Mouse (Mus musculus): Measurements from ENCODE around the gene Cpt1c. TPM values are rescaled to one million over a fixed set of nuclear protein-coding genes. Genes with fewer than 3 reads are reported as not detected.

Gene Cpt1c
- polyA plus RNA-seq, 1 experiment from 2014 or later: 40.2 TPM

- no peak; the same call in 1 of the 2 replicates for ATAC-seq
- peak overlapping the region; percentile 67 for H3K27ac ChIP-seq
- 5% methylated on average over 15 of the region's 15 CpGs for WGBS
- peak overlapping the region; percentile 88 for H3K9ac ChIP-seq
- peak overlapping the region; percentile 87 for H3K4me2 ChIP-seq
- H3K36me3 ChIP-seq (ENCODE audit: poor library complexity, severe bottlenecking): peaks cover 52% of the 10 kb centered on the region
- peak overlapping the region; percentile 61 for H3K4me3 ChIP-seq
- H3K9me3 ChIP-seq (replicated peaks): no peaks in the 10 kb centered on the region
- no peaks in the 10 kb centered on the region for H3K27me3 ChIP-seq
- peaks cover 33% of the 10 kb centered on the region for H3K4me1 ChIP-seq
Observed at GRCm38 (mm10) chr7:44997940-44998428, 23.3 kb upstream of the Cpt1c start.

- Histone ChIP-seq H3K27me3 (no peaks in the 10 kb centered on the region), H3K4me1 (peaks cover 33% of the 10 kb centered on the region), H3K27ac (peak within 1 kb of the TSS; percentile 67), H3K9me3 (replicated peaks) (no peaks in the 10 kb centered on the region), H3K4me2 (peak within 1 kb of the TSS; percentile 87), H3K4me3 (peak within 1 kb of the TSS; percentile 61), H3K9ac (peak within 1 kb of the TSS; percentile 88), H3K36me3 (ENCODE audit: poor library complexity, severe bottlenecking) (peaks cover 52% of the 10 kb centered on the region)
- peak; percentile 94 for ATAC-seq
- WGBS: under 1% methylated on average over 43 of the region's 43 CpGs
Observed at GRCm38 (mm10) chr7:44997231-44997939, 22.7 kb upstream of the Cpt1c start, which contains the start of gene Irf3. Gene Irf3 (plus strand): TSS chr7:44997648.

- peak overlapping the region; percentile 20; the same call in 1 of the 2 replicates for H3K27ac ChIP-seq
Observed at GRCm38 (mm10) chr7:44996672-44997071, 22.0 kb upstream of the Cpt1c start.

DNA sequence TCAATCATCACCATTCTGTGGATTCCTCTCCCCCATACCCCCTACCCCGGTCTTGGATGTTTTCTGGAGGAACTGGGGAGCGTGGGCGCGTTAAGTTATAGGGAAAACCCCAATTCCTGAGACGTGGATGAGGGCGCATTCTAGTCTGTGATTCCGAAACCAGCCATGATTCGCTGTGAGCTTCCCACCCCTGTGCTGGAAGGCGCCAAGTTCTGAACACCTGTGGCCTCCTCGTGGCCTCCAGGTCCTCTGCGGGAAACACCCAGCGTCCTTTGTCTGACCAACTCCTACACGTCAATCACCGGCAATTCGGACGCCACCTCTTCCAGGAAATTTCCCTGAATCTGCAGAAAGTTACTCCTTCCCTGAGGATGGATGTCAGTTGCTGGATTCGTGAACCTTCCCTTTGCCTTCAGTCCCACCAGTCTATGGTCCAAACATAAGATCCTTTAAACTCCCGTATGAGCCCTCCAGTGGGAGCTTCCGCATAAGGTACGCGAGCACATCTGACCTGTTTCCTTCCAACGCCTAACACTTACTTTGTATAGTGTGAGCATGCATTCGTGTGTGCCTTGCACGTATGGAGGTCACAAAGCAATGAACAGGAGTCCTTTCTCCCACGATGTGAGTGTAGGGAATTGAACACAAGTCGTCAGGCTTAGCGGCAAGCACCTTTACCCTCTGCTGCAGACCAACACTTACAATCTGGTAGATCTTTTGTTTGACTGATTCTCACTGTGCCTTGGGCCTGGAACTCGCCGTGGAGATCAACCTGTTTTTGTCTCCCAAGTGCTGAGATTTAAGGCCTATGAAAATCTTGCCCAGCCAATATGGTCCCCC, 12.4 kb upstream of the Cpt1c start:
- under 1% methylated on average over 29 of the region's 29 CpGs for WGBS
- ATAC-seq: no peak; the same call in 1 of the 2 replicates
- Histone ChIP-seq H3K36me3 (ENCODE audit: poor library complexity, severe bottlenecking) (peaks cover 28% of the 10 kb centered on the region), H3K4me2 (peak overlapping the region; percentile 71), H3K4me1 (peaks cover 42% of the 10 kb centered on the region), H3K9me3 (replicated peaks) (no peaks in the 10 kb centered on the region), H3K4me3 (peak overlapping the region; percentile 96), H3K9ac (peak overlapping the region; percentile 80), H3K27me3 (no peaks in the 10 kb centered on the region), H3K27ac (peak overlapping the region; percentile 90)

More at GRCm38 (mm10) chr7:44996672-44997071, 22.0 kb upstream of the Cpt1c start:
- no peaks in the 10 kb centered on the region for H3K27me3 ChIP-seq
- no peaks in the 10 kb centered on the region for H3K9me3 ChIP-seq (replicated peaks)
- peaks cover 33% of the 10 kb centered on the region for H3K4me1 ChIP-seq
- peak overlapping the region; percentile 87 for H3K4me2 ChIP-seq
- H3K9ac ChIP-seq: peak overlapping the region; percentile 88
- peaks cover 52% of the 10 kb centered on the region for H3K36me3 ChIP-seq (ENCODE audit: poor library complexity, severe bottlenecking)
- peak overlapping the region; percentile 61 for H3K4me3 ChIP-seq
- no peak for ATAC-seq
- WGBS: 15% methylated on average over 10 of the region's 10 CpGs

GRCm38 (mm10) chr7:44986192-44986878, 11.7 kb upstream of the Cpt1c start, which contains the start of gene Prmt1:
Gene Prmt1 (minus strand): TSS chr7:44986568.
- WGBS: under 1% methylated on average over 42 of the region's 42 CpGs
- H3K36me3 ChIP-seq (ENCODE audit: poor library complexity, severe bottlenecking): peaks cover 29% of the 10 kb centered on the region
- no peaks in the 10 kb centered on the region for H3K9me3 ChIP-seq (replicated peaks)
- peak within 1 kb of the TSS; percentile 73 for H3K4me2 ChIP-seq
- no peaks in the 10 kb centered on the region for H3K27me3 ChIP-seq
- peak; percentile 97 for ATAC-seq
- peak within 1 kb of the TSS; percentile 96 for H3K4me3 ChIP-seq
- peaks cover 42% of the 10 kb centered on the region for H3K4me1 ChIP-seq
- H3K27ac ChIP-seq: peak within 1 kb of the TSS; percentile 93
- peak within 1 kb of the TSS; percentile 98 for H3K9ac ChIP-seq

DNA sequence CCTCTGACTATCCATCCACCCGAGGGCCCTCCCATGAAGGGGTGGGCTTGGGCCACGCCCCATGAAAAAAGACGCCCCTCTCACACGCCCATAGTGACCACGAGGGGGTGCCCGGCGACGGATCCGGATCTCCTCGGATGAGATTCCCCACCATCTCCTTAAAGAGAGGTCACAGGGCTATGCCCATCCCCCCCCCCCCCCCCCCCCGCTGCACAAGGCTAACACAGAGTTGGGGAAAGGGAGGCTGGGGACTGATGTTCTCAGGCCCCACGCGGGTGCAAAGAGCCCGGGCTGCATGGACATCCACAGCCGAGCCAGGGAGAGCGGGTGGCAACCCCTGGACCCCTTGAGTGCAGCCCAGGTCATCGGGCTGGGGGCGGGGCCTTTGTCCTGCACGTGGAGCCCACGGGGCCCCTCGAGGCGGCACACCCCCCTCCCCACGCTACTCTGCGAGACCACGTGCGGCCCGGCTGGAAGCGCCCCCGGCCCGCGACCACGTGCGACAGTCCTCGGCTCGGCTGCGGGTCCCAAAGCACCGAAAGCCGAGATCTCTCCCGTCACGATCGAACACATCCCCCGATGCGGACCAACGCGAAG, 11.0 kb upstream of the Cpt1c start:
- H3K4me3 ChIP-seq: peak overlapping the region; percentile 96
- 0% methylated on average over 32 of the region's 45 CpGs for WGBS
- H3K27ac ChIP-seq: peak overlapping the region; percentile 93

GRCm38 (mm10) chr7:44984833-44985164, 10.1 kb upstream of the Cpt1c start:
- ATAC-seq: no peak
- H3K27me3 ChIP-seq: no peaks in the 10 kb centered on the region
- H3K4me3 ChIP-seq: peak overlapping the region; percentile 96
- peak overlapping the region; percentile 73 for H3K4me2 ChIP-seq
- H3K9ac ChIP-seq: peak overlapping the region; percentile 98
- peaks cover 34% of the 10 kb centered on the region for H3K36me3 ChIP-seq (ENCODE audit: poor library complexity, severe bottlenecking)
- WGBS: 49% methylated on average over 3 of the region's 3 CpGs
- no peaks in the 10 kb centered on the region for H3K9me3 ChIP-seq (replicated peaks)
- H3K27ac ChIP-seq: peak overlapping the region; percentile 93; the same call in 1 of the 2 replicates
- H3K4me1 ChIP-seq: peaks cover 42% of the 10 kb centered on the region

More for the DNA sequence above, 11.0 kb upstream of the Cpt1c start:
- Histone ChIP-seq H3K9ac (peak overlapping the region; percentile 98), H3K9me3 (replicated peaks) (no peaks in the 10 kb centered on the region), H3K4me1 (peaks cover 42% of the 10 kb centered on the region), H3K27me3 (no peaks in the 10 kb centered on the region), H3K4me2 (peak overlapping the region; percentile 73), H3K36me3 (ENCODE audit: poor library complexity, severe bottlenecking) (peaks cover 31% of the 10 kb centered on the region)
- ATAC-seq: no peak

GRCm38 (mm10) chr7:44983944-44984832, 9.5 kb upstream of the Cpt1c start:
- peak overlapping the region; percentile 93 for H3K27ac ChIP-seq
- peak overlapping the region; percentile 96 for H3K4me3 ChIP-seq
- H3K36me3 ChIP-seq (ENCODE audit: poor library complexity, severe bottlenecking): peaks cover 39% of the 10 kb centered on the region
- no peaks in the 10 kb centered on the region for H3K9me3 ChIP-seq (replicated peaks)
- H3K9ac ChIP-seq: peak overlapping the region; percentile 34
- H3K27me3 ChIP-seq: no peaks in the 10 kb centered on the region
- 71% methylated on average over 7 of the region's 7 CpGs for WGBS
- peak overlapping the region; percentile 73 for H3K4me2 ChIP-seq
- ATAC-seq: no peak
- H3K4me1 ChIP-seq: peaks cover 38% of the 10 kb centered on the region

GRCm38 (mm10) chr7:44983085-44983484, 8.4 kb upstream of the Cpt1c start:
- Histone ChIP-seq H3K27me3 (no peaks in the 10 kb centered on the region), H3K36me3 (ENCODE audit: poor library complexity, severe bottlenecking) (peaks cover 48% of the 10 kb centered on the region), H3K27ac (0 out of 2 replicates have a peak overlapping the region, but pooled peaks have one; percentile 25), H3K9ac (no peak overlapping the region), H3K4me1 (peaks cover 30% of the 10 kb centered on the region), H3K4me2 (peak overlapping the region; percentile 73; the same call in 1 of the 2 replicates), H3K9me3 (replicated peaks) (no peaks in the 10 kb centered on the region), H3K4me3 (0 out of 2 replicates have a peak overlapping the region, but pooled peaks have one; percentile 1)
- ATAC-seq: no peak
- 28% methylated on average over 6 of the region's 6 CpGs for WGBS

DNA sequence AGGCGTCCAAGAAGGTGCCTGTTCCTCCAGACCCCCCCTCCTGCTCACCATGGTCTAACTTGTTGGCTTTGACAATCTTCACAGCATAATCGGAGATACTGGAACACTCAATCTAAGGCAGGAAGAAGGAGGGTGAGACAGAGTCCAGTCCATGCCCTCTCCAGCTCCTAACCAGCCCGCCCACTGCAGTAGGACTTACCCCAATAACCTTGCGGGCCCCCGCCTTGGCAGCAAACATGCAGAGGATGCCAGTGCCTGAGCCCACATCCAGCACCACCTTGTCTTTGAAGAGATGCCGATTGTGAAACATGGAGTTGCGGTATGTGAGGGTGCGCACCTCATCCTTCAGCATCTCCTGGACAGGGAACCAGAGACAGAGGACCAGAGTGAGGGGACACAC, 6.9 kb upstream of the Cpt1c start:
- Histone ChIP-seq H3K4me2 (no peak overlapping the region), H3K9me3 (replicated peaks) (no peaks in the 10 kb centered on the region), H3K9ac (no peak overlapping the region), H3K36me3 (ENCODE audit: poor library complexity, severe bottlenecking) (peaks cover 63% of the 10 kb centered on the region), H3K27ac (no peak overlapping the region), H3K27me3 (no peaks in the 10 kb centered on the region), H3K4me3 (no peak overlapping the region), H3K4me1 (peaks cover 25% of the 10 kb centered on the region)
- no peak for ATAC-seq
- WGBS: 93% methylated on average over 8 of the region's 8 CpGs
